Mouse (Mus musculus) kidney, adult 2 months (tissue): ENCODE measurements at regions not wholly inside any gene's neighbourhood (a gene's known extent, or its start where the extent isn't known, plus 50 kb on each side); places are given as distances from the start of the nearest gene placed in this dataset.

Experiments used
- CTCF ChIP-seq: fragments of 200-500 bp; conservative IDR thresholded peaks from 2 replicates; pipeline ENCODE4 v1.5.1; 2011; ENCODE audit warnings: low read depth, mild to moderate bottlenecking, control low read depth, low read length, moderate library complexity, mixed read lengths; ENCODE audit not compliant: insufficient read depth, insufficient read length
- POLR2A ChIP-seq: fragments of 200-500 bp; IDR thresholded peaks from one replicate; pipeline ENCODE4 v1.6.1; 2011; ENCODE audit warnings: low read depth, low read length, control low read depth

- TF ChIP-seq POLR2A (no peak), CTCF (no peak)
These were observed 110.9 kb upstream of the Habp2 start for GRCm38 (mm10) chr19:56176059-56176458.
